Mouse (Mus musculus): ENCODE data around the gene Ube2f. TPM values are rescaled to one million over a fixed set of nuclear protein-coding genes. Genes with fewer than 3 reads are reported as not detected.
A peak's percentile ranks its signal among the peaks of the same experiment; 100 is the strongest.

Gene Ube2f
- polyA plus RNA-seq, 1 experiment from 2014 or later, result 73.0 TPM

- Histone ChIP-seq H3K4me2 (replicated peaks) (no peak overlapping the region), H3K27me3 (no peaks in the 10 kb centered on the region), H3K9me3 (no peaks in the 10 kb centered on the region), H3K9ac (replicated peaks) (no peak overlapping the region), H3K4me3 (no peak overlapping the region), H3K4me1 (peaks cover 13% of the 10 kb centered on the region), H3K27ac (replicated peaks) (no peak overlapping the region), H3K36me3 (peaks cover 15% of the 10 kb centered on the region)
- WGBS, result 89% methylated on average over 3 of the region's 3 CpGs
- ATAC-seq (ENCODE audit: low FRiP score, low read depth), result no peak
Measured at GRCm38 (mm10) chr1:91301206-91301920, 51.3 kb downstream of the Ube2f start.

GRCm38 (mm10) chr1:91302021-91302420, 51.9 kb downstream of the Ube2f start:
- no peak for ATAC-seq (ENCODE audit: low FRiP score, low read depth)

GRCm38 (mm10) chr1:91304621-91305020, 54.5 kb downstream of the Ube2f start:
- Histone ChIP-seq H3K4me1 (peaks cover under 1% of the 10 kb centered on the region; the same call in 1 of the 2 replicates), H3K9ac (replicated peaks) (no peak overlapping the region), H3K27ac (replicated peaks) (no peak overlapping the region), H3K4me3 (no peak overlapping the region), H3K27me3 (no peaks in the 10 kb centered on the region), H3K4me2 (replicated peaks) (no peak overlapping the region), H3K9me3 (no peaks in the 10 kb centered on the region), H3K36me3 (peaks cover 41% of the 10 kb centered on the region)
- no peak for ATAC-seq (ENCODE audit: low FRiP score, low read depth)
- WGBS, result 97% methylated on average over 4 of the region's 4 CpGs

More at GRCm38 (mm10) chr1:91302021-91302420, 51.9 kb downstream of the Ube2f start:
- no peak overlapping the region for H3K4me2 ChIP-seq (replicated peaks)
- no peak overlapping the region for H3K27ac ChIP-seq (replicated peaks)
- H3K36me3 ChIP-seq, result peaks cover 16% of the 10 kb centered on the region
- no peak overlapping the region for H3K9ac ChIP-seq (replicated peaks)
- no peaks in the 10 kb centered on the region for H3K27me3 ChIP-seq
- no peak overlapping the region for H3K4me3 ChIP-seq
- H3K4me1 ChIP-seq, result peaks cover 13% of the 10 kb centered on the region
- no peaks in the 10 kb centered on the region for H3K9me3 ChIP-seq
- 89% methylated on average over 3 of the region's 3 CpGs for WGBS

GRCm38 (mm10) chr1:91309366-91310085, 59.4 kb downstream of the Ube2f start:
- H3K27me3 ChIP-seq, result no peaks in the 10 kb centered on the region
- no peak overlapping the region for H3K4me3 ChIP-seq
- no peak overlapping the region for H3K27ac ChIP-seq (replicated peaks)
- H3K9me3 ChIP-seq, result no peaks in the 10 kb centered on the region
- no peak overlapping the region for H3K4me2 ChIP-seq (replicated peaks)
- ATAC-seq (ENCODE audit: low FRiP score, low read depth), result no peak
- WGBS, result 94% methylated on average over 13 of the region's 13 CpGs
- H3K9ac ChIP-seq (replicated peaks), result no peak overlapping the region
- peaks cover 59% of the 10 kb centered on the region for H3K36me3 ChIP-seq
- peaks cover 8% of the 10 kb centered on the region for H3K4me1 ChIP-seq

GRCm38 (mm10) chr1:91312273-91312672, 62.2 kb downstream of the Ube2f start:
- 89% methylated on average over 4 of the region's 4 CpGs for WGBS
- Histone ChIP-seq H3K4me2 (replicated peaks) (no peak overlapping the region), H3K4me1 (peaks cover 8% of the 10 kb centered on the region), H3K4me3 (no peak overlapping the region), H3K9me3 (no peaks in the 10 kb centered on the region), H3K9ac (replicated peaks) (no peak overlapping the region), H3K27ac (replicated peaks) (no peak overlapping the region), H3K36me3 (peaks cover 42% of the 10 kb centered on the region), H3K27me3 (no peaks in the 10 kb centered on the region)
- no peak for ATAC-seq (ENCODE audit: low FRiP score, low read depth)

GRCm38 (mm10) chr1:91313251-91313650, 63.1 kb downstream of the Ube2f start:
- no peak overlapping the region for H3K9ac ChIP-seq (replicated peaks)
- H3K4me3 ChIP-seq, result no peak overlapping the region
- 57% methylated on average over 5 of the region's 5 CpGs for WGBS
- H3K9me3 ChIP-seq, result no peaks in the 10 kb centered on the region
- peaks cover 8% of the 10 kb centered on the region for H3K4me1 ChIP-seq
- H3K27me3 ChIP-seq, result no peaks in the 10 kb centered on the region
- no peak overlapping the region for H3K4me2 ChIP-seq (replicated peaks)
- H3K36me3 ChIP-seq, result peaks cover 34% of the 10 kb centered on the region
- H3K27ac ChIP-seq (replicated peaks), result peak overlapping the region; percentile 31; the same call in 1 of the 2 replicates
- ATAC-seq (ENCODE audit: low FRiP score, low read depth), result peak; percentile 41; the same call in 1 of the 2 replicates

GRCm38 (mm10) chr1:91317656-91318055, 67.6 kb downstream of the Ube2f start:
- WGBS, result 92% methylated on average over 6 of the region's 6 CpGs
- H3K27me3 ChIP-seq, result no peaks in the 10 kb centered on the region
- H3K4me1 ChIP-seq, result peaks cover 8% of the 10 kb centered on the region
- no peak for ATAC-seq (ENCODE audit: low FRiP score, low read depth)
- H3K9ac ChIP-seq (replicated peaks), result no peak overlapping the region
- H3K9me3 ChIP-seq, result no peaks in the 10 kb centered on the region
- H3K36me3 ChIP-seq, result 0 out of 2 replicates have a peak, but pooled peaks cover under 1% of the 10 kb centered on the region
- H3K4me2 ChIP-seq (replicated peaks), result no peak overlapping the region
- H3K27ac ChIP-seq (replicated peaks), result no peak overlapping the region
- no peak overlapping the region for H3K4me3 ChIP-seq

GRCm38 (mm10) chr1:91321760-91322438, 71.8 kb downstream of the Ube2f start, which contains the start of gene Espnl:
TSS of gene Espnl (plus strand) at chr1:91322075.
- no peak within 1 kb of the TSS for H3K4me2 ChIP-seq (replicated peaks)
- 76% methylated on average over 19 of the region's 19 CpGs for WGBS
- H3K27me3 ChIP-seq, result no peaks in the 10 kb centered on the region
- no peak within 1 kb of the TSS for H3K4me3 ChIP-seq
- H3K36me3 ChIP-seq, result no peaks in the 10 kb centered on the region
- ATAC-seq (ENCODE audit: low FRiP score, low read depth), result no peak
- no peaks in the 10 kb centered on the region for H3K9me3 ChIP-seq
- no peak within 1 kb of the TSS for H3K9ac ChIP-seq (replicated peaks)
- H3K27ac ChIP-seq (replicated peaks), result no peak within 1 kb of the TSS
- no peaks in the 10 kb centered on the region for H3K4me1 ChIP-seq

- H3K36me3 ChIP-seq, result no peaks in the 10 kb centered on the region
- no peak overlapping the region for H3K4me2 ChIP-seq (replicated peaks)
- ATAC-seq (ENCODE audit: low FRiP score, low read depth), result no peak
- H3K9me3 ChIP-seq, result no peaks in the 10 kb centered on the region
- no peaks in the 10 kb centered on the region for H3K4me1 ChIP-seq
- 68% methylated on average over 2 of the region's 2 CpGs for WGBS
- no peak overlapping the region for H3K4me3 ChIP-seq
- H3K9ac ChIP-seq (replicated peaks), result no peak overlapping the region
- no peaks in the 10 kb centered on the region for H3K27me3 ChIP-seq
- no peak overlapping the region for H3K27ac ChIP-seq (replicated peaks)
Measured at GRCm38 (mm10) chr1:91324646-91325045, 74.5 kb downstream of the Ube2f start.

- H3K9me3 ChIP-seq, result no peaks in the 10 kb centered on the region
- WGBS, result 78% methylated on average over 4 of the region's 4 CpGs
- ATAC-seq (ENCODE audit: low FRiP score, low read depth), result no peak
Measured at GRCm38 (mm10) chr1:91325488-91326042, 75.5 kb downstream of the Ube2f start.

GRCm38 (mm10) chr1:91332102-91332501, 82.0 kb downstream of the Ube2f start:
- Histone ChIP-seq H3K27ac (replicated peaks) (no peak overlapping the region), H3K4me1 (no peaks in the 10 kb centered on the region), H3K4me3 (no peak overlapping the region), H3K9ac (replicated peaks) (no peak overlapping the region), H3K27me3 (no peaks in the 10 kb centered on the region), H3K4me2 (replicated peaks) (no peak overlapping the region), H3K9me3 (no peaks in the 10 kb centered on the region), H3K36me3 (no peaks in the 10 kb centered on the region)
- ATAC-seq (ENCODE audit: low FRiP score, low read depth), result no peak
- 70% methylated on average over 4 of the region's 4 CpGs for WGBS

More at GRCm38 (mm10) chr1:91325488-91326042, 75.5 kb downstream of the Ube2f start:
- no peak overlapping the region for H3K27ac ChIP-seq (replicated peaks)
- H3K4me2 ChIP-seq (replicated peaks), result no peak overlapping the region
- no peaks in the 10 kb centered on the region for H3K27me3 ChIP-seq
- no peaks in the 10 kb centered on the region for H3K4me1 ChIP-seq
- no peak overlapping the region for H3K9ac ChIP-seq (replicated peaks)
- H3K36me3 ChIP-seq, result no peaks in the 10 kb centered on the region
- no peak overlapping the region for H3K4me3 ChIP-seq

GRCm38 (mm10) chr1:91333582-91333981, 83.5 kb downstream of the Ube2f start:
- H3K4me1 ChIP-seq, result no peaks in the 10 kb centered on the region
- H3K9me3 ChIP-seq, result no peaks in the 10 kb centered on the region
- no peak overlapping the region for H3K27ac ChIP-seq (replicated peaks)
- no peak overlapping the region for H3K4me2 ChIP-seq (replicated peaks)
- H3K36me3 ChIP-seq, result no peaks in the 10 kb centered on the region
- H3K27me3 ChIP-seq, result no peaks in the 10 kb centered on the region
- ATAC-seq (ENCODE audit: low FRiP score, low read depth), result no peak
- H3K9ac ChIP-seq (replicated peaks), result no peak overlapping the region
- no peak overlapping the region for H3K4me3 ChIP-seq
